Mouse (Mus musculus): Measurements from ENCODE around the gene She. TPM values are rescaled to one million over a fixed set of nuclear protein-coding genes. Genes with fewer than 3 reads are reported as not detected.
A peak's percentile ranks its signal among the peaks of the same experiment; 100 is the strongest.

Gene She
- total RNA-seq, 1 experiment from 2014 or later: 0.23 TPM

DNA sequence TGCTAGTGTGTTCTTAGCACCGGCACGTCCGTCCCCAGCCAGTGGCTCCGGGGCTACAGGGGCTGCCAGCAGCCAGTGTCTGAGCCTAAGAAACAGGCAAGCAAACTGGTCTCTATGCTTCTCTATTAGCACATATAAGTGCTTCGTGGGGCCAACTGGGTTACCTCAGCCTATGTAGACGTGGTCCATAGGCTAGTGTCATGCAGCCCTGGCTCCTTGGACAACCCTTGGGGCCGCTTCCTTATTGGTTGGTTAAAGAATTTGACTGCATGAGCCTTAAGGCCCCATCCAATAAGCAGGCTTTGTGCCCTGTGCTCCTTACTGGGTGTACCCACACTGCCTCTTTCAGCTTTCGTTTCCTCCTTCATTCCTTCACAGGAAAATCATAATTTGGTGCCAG is 44.6 kb downstream of the She start:
- ATAC-seq (ENCODE audit: extremely low read depth, insufficient number of reproducible peaks, low FRiP score, poor library complexity, severe bottlenecking): no peak

DNA sequence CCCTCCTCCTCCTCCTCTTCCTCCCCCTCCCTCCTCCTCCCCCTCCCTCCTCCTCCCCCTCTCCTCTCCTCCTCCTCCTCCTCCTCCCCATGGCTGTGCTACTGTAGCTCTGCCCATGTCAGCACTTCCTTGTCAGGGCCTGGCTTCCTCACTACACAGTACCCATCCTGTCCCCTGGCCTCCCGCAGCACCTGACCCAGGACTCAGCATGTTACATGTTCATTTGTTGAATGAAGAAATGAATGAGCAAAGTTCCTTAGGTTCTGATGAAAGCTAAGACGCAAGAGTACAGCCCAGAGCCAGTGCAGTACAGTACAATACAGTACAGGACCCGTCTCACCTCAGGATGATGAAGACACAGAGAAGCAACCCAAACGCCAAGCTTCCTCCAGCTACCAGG is 45.3 kb downstream of the She start:
- no peak for ATAC-seq (ENCODE audit: extremely low read depth, insufficient number of reproducible peaks, low FRiP score, poor library complexity, severe bottlenecking)

DNA sequence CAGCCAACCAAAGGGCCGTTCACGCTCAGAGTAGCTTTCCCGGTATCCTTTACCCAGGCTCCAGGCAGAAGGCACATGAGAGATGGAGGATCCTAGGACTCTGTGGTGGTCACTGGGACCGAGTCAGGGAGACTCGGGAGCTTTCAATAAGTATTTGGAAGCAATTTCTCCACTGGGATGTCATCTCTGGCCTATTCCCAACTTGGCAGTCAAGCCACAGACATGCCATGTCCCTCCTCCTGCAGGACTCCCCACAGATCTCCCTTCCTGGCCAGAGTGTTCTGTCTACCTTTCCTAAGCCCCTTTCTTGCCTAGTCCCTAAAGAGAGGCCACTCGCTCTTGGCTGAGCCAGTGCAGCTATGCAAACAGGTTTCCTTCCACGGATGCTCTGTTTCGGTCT is 46.0 kb downstream of the She start:
- ATAC-seq (ENCODE audit: extremely low read depth, insufficient number of reproducible peaks, low FRiP score, poor library complexity, severe bottlenecking): no peak

DNA sequence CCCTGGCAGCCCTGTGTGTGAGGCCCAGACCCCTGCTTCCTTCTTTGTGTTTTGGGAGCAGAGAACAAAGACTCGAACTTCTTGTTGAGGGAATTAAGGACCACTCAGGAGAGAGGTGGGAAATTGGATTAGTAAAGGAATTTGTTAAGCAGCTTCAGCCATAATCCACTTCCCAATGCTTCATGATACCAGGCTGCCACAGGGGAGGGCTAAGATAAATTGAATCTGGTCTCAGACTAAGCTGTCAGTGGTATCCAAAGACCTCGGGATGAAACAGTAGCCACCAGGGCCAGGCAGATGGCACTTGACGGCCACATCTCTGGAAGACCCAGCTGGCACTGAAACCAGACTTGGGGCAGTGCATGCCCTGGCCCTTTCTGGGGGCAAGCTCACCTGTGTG is 47.3 kb downstream of the She start:
- no peak for ATAC-seq (ENCODE audit: extremely low read depth, insufficient number of reproducible peaks, low FRiP score, poor library complexity, severe bottlenecking)

DNA sequence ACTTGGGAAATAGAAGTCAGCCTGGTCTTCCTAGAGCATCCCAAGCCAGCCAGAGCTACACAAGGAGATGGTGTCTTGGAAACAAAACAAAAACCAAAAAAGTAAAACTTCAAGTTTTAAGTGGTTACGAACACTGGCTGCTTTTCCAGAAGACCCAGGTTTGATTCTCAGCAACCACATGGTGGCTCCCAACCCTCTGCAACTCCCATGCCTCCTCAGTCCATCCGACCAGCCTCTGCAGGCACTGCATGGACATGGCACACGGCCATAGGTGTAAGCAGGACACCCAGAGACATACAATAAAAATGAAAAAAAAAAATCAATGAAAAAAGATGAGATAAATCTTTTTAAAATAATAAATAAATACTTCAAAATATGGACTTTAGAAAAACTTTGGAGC is 48.2 kb downstream of the She start:
- ATAC-seq (ENCODE audit: extremely low read depth, insufficient number of reproducible peaks, low FRiP score, poor library complexity, severe bottlenecking): no peak

DNA sequence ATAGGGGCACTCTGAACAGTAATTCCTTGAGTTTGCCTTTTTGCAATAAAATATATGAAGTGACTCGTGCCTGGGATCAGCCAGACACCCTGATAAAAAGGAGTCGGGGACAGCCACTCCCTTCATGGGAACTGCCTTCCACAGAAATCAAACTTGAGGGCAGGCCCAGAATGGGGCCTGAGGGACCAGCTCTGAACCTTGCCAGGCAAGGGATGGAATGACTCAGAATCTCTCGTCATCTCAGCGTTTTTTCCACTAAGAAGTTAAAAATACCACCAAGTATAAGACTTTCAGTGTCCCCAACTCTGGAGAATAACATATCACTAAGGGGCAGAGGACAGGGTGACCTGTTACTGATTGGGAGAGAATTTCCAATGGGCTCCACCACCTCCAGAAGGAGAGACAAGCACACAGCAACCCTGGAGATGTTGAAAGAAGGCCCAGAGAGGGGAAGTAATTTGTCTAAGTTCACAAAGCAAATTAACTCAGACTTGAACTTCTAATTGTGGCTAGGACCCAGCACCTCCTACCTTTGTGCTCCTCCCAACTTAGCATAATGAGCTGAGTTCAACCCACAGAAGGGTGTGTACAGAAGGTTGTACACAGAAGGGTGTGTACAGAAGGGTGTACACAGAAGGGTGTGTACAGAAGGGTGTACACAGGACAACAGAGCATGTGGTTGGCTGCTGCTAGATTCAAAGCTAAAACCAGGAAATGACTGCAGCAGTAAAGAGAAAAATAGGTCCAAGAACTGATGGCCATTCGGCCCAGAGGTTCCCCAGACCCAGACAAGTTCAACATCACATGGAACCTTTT is 49.1 kb downstream of the She start:
- ATAC-seq (ENCODE audit: extremely low read depth, insufficient number of reproducible peaks, low FRiP score, poor library complexity, severe bottlenecking): no peak

DNA sequence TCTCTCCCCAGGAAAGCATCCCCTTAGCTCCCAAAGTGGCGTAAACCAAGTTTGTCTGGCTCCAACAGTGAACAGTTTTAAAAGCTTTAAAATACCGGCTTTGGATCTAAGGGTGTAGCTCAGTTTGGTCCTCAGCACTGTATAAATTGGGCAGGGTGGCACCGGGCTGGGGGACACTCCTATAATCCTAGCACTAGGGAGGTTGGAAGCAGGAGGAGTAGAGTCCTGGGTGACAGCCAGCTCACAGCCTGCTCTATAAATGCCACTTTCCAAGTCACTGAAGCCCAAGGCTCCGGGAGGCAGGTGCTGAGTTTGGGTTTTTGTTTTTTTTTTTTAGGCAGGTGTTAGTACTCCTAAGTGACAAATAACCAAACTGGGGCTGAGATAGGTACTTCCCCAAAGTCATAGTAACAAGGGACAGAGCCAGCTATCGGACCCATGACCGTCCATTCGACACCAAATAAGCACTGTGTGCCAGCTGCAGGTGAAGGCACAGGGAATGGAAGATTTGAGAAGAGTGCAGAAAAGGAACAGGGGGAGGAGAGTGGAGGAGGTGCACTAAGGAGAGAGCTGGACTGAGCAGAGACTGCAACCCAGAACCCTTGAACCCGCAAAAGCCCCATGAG is 51.5 kb downstream of the She start:
- ATAC-seq (ENCODE audit: extremely low read depth, insufficient number of reproducible peaks, low FRiP score, poor library complexity, severe bottlenecking): no peak

DNA sequence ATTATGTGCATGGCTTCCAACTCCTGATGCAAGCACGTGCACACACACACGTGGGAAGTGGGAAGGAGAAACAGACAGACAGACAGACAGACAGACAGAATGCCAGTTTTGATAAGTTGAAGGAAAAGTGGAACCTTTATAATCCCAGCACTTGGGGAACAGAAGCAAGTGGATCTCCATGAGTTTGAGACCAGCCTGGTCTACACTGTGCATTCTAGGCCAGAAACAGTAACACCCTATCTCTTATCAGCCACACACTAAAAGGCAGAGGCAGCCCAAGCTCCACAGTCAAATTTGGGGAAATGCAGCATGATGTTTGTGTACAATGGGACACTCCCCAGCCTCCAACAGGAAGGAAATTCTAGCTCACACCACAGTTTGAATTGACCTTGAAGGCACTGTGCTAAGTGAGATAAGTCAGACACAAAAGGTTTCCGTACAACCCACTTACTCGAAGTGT is 52.4 kb downstream of the She start:
- no peak for ATAC-seq (ENCODE audit: extremely low read depth, insufficient number of reproducible peaks, low FRiP score, poor library complexity, severe bottlenecking)

DNA sequence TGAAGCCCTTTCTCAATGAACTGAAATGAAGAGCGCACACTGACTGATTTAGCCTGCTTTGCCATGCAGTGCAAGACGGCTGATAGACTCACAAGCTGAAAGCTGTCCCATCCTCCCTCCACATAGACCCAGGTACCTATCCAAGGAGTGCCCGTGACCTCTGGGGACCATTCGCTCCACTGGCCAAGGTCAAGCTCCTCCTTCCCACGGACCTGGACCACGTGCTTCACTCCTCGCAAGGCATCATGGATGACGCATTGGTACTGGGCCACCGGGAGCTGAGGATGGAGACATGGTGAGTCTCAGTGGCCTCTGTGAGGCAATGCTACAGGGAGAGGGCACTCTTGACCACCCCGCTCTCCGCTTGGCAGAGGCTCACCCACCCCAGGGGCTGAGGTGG is 54.6 kb downstream of the She start:
- ATAC-seq (ENCODE audit: extremely low read depth, insufficient number of reproducible peaks, low FRiP score, poor library complexity, severe bottlenecking): no peak

DNA sequence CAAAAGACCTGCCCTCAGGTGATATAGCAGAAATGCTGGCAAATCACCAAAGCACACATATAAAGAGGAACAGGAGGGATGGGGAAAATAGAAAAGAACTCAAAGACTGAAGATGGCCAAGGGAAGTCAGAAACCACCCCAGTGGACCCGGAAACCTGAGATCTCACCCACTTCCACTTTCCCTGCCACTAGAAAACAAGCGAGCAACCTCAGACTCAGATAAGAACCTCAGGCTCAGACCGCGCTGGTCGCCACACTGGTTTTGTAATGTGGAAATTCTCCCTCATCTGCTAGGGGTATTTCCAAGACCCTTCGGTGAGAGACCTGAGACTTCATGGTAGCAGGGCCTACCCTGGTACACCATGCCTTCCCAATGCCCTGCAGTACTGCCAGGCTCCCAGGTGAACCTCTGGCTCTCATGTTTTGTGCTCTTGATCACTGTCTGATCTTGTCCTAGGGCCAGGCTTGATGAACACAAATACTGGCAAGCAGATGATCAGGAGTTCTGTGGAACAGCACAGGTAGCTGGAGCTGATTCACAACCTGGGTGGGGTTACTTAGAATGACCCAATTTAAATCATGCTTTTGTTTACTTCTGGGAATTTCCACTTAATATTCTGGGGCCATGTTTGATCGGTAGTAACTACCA is 56.5 kb downstream of the She start:
- ATAC-seq (ENCODE audit: extremely low read depth, insufficient number of reproducible peaks, low FRiP score, poor library complexity, severe bottlenecking): peak; percentile 43

DNA sequence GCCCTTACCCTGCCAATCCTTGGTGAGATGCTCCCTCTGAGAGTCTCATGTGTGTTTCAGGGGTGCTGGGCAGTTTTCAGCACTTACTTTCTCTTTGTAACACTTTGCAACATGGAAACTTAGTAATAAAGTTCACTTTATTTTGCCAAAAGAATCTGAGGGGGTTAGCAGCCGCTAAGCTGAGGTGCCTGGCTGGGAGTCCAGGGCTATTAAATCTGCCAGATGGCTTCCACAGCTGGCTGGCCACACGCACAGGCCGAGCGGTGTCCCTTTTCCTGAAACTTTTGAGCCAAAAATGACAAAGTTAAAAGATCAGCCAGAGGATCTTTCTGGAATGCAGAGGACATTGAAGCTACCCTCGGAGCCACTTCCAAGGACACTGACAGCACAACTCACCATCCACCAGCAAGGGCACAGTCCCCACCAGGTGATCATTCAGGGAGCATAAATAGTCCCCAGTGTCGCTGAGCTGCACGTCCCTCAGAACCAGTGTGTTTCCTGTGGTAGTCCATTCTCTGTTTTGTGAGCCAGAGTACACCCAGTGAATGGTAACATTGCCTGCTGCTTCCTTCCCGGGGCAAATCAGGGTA is 58.8 kb downstream of the She start:
- ATAC-seq (ENCODE audit: extremely low read depth, insufficient number of reproducible peaks, low FRiP score, poor library complexity, severe bottlenecking): no peak

DNA sequence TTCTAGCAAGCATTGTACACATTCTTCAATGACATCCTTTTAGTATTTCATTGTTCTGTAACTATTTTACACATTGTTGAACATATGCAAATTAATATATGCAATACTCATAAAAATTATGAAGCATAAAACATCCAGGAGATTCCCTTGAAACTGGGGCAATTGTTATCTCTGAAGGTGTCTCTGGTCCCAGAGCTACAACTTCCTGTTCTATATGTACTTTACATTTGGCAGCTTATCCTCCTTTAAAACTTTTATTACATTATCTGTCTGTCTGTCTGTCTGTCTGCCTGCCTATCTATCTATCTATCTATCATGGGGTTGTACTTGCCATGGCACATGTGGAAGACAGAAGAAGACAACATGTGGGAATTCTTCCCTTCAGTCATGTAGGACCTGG is 60.5 kb downstream of the She start:
- ATAC-seq (ENCODE audit: extremely low read depth, insufficient number of reproducible peaks, low FRiP score, poor library complexity, severe bottlenecking): no peak

DNA sequence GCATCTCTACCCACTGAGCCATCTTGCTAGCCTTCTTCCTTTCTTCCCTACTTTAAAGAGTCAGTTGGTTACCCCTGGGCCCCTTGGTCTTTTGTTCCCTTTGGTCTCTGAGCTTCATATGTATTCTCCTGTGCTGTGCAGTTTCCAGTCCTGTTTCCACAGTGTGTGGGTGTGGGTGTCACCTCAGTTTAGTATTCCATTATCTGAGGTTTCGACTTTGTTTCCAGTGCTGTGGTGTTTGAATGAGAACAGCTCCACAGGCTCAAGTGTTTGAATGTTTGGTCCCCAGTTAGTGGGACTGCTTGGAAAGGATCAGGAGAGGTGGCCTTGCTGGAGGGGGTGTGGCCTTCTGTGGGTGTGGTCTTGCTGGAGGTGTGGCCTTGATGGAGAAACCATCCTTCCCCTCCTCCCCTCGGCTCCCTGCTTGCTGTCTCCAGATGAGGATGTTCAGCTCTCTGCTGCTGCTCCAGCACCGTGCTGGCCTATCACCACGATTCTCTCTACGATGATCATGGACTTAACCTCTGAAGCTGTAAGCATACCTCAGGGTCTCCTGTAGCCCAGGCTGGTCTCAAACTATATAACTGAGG is 61.4 kb downstream of the She start:
- no peak for ATAC-seq (ENCODE audit: extremely low read depth, insufficient number of reproducible peaks, low FRiP score, poor library complexity, severe bottlenecking)

DNA sequence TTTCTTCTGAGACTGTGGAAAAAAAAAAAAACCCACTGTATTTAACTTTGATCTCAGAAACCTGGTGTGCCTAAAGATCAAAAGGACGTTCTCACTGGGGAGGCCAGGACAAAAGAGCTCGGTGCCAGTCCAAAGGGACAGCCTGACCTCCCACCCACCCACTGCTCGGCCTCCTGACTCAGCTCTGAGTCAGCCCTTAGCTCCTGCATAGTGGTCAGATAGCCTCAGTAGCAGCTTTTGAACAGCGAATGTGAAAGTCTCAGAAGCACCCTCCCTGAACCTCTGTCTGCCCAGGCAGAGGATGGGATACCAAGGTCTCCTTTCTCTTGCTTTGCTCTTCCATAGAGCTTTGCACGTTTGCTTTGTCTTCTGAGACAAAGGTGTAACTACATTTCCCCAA is 65.4 kb downstream of the She start:
- ATAC-seq (ENCODE audit: extremely low read depth, insufficient number of reproducible peaks, low FRiP score, poor library complexity, severe bottlenecking): no peak

DNA sequence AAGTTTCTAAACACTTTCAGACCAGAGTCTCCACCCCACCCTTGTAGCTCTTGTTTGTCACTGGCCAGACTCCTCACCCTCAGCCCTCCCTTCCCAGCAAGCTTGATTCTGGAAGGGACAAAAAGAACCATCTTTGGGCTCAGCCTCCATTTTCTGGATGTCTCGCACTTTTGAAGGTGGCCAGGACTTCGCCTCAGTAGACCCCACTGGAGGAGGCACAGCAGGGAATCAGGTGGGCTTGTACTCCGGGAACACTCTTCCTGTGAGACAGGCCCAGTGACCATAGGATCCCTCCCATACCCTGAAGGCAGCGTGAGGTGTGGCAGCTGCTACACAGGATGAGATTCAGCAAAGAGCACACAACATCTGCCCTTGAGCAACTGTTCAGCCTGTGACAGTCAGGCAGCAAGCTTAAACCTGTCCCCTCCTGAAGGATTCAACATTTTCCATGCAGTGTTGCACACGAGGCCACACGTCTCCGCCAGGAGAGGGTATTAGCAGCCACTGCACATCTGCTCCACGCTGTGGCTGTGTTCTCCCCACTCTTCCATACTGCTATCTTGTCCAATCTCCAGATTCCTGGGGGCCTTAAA is 66.1 kb downstream of the She start:
- ATAC-seq (ENCODE audit: extremely low read depth, insufficient number of reproducible peaks, low FRiP score, poor library complexity, severe bottlenecking): no peak

DNA sequence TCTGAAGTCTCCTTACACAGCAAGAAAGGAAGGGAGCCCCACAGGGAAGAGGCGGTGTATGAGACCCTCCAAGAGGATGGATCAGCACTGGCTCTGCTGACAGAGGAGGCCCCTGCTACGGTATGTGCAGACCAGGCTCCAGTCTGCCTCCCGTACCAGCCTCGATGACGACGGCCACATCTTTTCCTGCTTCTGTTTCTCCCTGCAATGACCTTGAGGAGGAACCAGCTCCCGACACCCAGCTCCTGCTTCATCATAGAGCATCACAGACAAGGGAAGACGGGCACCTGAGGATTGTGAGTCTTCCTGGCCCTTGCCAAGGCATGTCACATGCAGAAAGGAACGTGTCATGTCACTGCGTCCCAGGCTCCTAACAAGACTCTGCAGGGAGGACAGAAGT is 66.8 kb downstream of the She start:
- ATAC-seq (ENCODE audit: extremely low read depth, insufficient number of reproducible peaks, low FRiP score, poor library complexity, severe bottlenecking): 0 out of 2 replicates have a peak, but pooled peaks have one; percentile 11

DNA sequence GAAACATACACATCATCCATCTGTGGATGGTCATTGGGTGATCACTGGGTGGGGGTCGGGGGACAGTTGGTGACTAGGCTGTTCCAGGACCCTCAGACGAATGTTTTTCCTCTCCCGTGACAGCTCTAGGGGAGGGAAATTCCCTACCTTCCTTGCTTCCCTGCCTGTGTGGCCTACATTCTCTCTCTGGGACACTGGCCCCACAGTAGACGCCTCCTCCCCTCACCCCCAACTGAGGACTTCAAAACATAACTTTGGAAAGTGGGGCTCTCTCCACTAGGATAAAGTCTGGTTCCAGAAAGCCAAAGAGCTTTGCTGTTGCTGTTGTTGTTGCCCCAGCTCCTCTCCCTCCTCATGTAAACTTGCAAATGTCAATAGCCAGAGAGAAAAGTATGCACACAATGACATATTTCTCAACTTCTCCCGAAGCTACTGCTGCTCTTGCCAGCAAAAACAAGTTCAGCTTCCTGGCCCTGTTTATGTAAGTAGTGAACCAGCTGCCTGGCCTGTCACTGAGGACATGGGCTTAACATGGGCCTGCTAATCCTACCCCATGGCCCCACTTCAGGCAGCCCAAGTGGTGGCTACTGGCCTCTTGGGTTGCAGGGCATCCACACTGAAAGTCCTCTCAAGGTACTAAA is 67.8 kb downstream of the She start:
- no peak for ATAC-seq (ENCODE audit: extremely low read depth, insufficient number of reproducible peaks, low FRiP score, poor library complexity, severe bottlenecking)

DNA sequence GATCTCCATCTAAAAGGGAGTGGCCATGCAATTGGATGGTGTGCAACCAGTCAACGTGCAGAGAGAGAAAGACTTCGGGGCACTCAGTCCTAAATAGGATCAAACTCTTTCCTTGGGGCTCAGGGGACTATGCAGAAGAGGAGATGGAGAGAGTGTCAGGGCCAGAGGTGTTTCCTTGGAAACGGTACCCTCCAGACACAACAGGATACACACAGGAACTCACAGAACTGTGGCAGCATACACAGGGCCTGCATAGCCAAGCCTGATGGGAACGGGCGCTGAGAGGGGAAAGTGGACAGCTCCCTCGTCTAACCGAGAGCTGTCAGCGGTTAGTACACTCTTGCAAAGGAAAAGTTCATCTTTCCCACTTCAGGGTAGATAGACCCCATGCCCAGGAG is 68.3 kb downstream of the She start:
- ATAC-seq (ENCODE audit: extremely low read depth, insufficient number of reproducible peaks, low FRiP score, poor library complexity, severe bottlenecking): no peak

DNA sequence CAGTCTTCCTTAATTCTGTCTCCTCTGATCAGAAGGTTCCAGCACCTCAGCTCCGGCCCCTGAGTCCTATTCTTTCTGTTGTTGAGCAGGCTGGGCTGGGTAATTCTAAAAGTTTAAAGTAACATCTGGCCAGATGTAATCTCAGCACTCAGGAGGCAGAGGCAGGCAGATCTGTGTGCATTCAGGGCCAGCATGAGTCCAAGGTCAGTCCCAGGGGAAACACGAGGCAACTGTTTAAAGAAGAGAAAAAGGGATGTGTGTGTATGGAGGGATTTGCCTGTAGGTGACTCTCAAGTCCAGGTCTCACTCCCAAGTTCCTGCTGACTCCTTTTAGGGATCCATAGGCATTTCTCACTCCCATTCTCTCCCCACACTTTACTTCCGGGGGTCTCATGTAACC is 76.7 kb downstream of the She start:
- no peak for ATAC-seq (ENCODE audit: extremely low read depth, insufficient number of reproducible peaks, low FRiP score, poor library complexity, severe bottlenecking)
